Mouse (Mus musculus) liver, embryonic 12.5 days (tissue): ENCODE data around the gene Slc39a1. TPM values are rescaled to one million over a fixed set of nuclear protein-coding genes. Genes with fewer than 3 reads are reported as not detected.
"Not testable (repeated sequence)": the region's sequence is repeated elsewhere in the genome, so short reads cannot be mapped to it uniquely, and the experiment has no call there.

Experiments used
- ATAC-seq: fragments of 200-750 bp; cut with Nextera tagmentation; 2 replicates; pipeline ENCODE4 v1.8.0; 2017; ENCODE audit warnings: moderate number of reproducible peaks, mild to moderate bottlenecking, moderate library complexity
- H3K27ac ChIP-seq: fragments of 300-500 bp; sonication (generic); 2 replicates; pipeline ENCODE4 v1.5.1; 2016; ENCODE audit warnings: mild to moderate bottlenecking
- H3K27me3 ChIP-seq: fragments of 300-500 bp; sonication (generic); replicated peaks from 2 replicates; pipeline ENCODE4 v1.6.1; 2016; ENCODE audit warnings: mild to moderate bottlenecking, moderate library complexity
- H3K36me3 ChIP-seq: fragments of 300-500 bp; sonication (generic); 2 replicates; pipeline ENCODE4 v1.6.1; 2016; ENCODE audit warnings: mild to moderate bottlenecking, moderate library complexity
- H3K4me1 ChIP-seq: fragments of 300-500 bp; sonication (generic); 2 replicates; pipeline ENCODE4 v1.6.1; 2016
- H3K4me2 ChIP-seq: fragments of 300-500 bp; sonication (generic); 2 replicates; pipeline ENCODE4 v1.6.1; 2016; ENCODE audit warnings: mild to moderate bottlenecking, moderate library complexity
- H3K4me3 ChIP-seq: fragments of 300-500 bp; sonication (generic); 2 replicates; pipeline ENCODE4 v1.5.1; 2016; ENCODE audit warnings: mild to moderate bottlenecking, moderate library complexity
- H3K9ac ChIP-seq: fragments of 300-500 bp; sonication (generic); 2 replicates; pipeline ENCODE4 v1.6.1; 2016; ENCODE audit warnings: mild to moderate bottlenecking, moderate library complexity
- H3K9me3 ChIP-seq: fragments of 300-500 bp; sonication (generic); replicated peaks from 2 replicates; pipeline ENCODE4 v1.6.1; 2016; ENCODE audit warnings: mild to moderate bottlenecking, moderate library complexity
- WGBS: fragments of 180-500 bp; shearing (Covaris S2); methylation state at CpG from one replicate; pipeline ENCODE4 v1.1.7; 2016; ENCODE audit not compliant: insufficient replicate concordance; 5-methylcytosine and 5-hydroxymethylcytosine counted together
- polyA plus RNA-seq: library from polyadenylated mRNA; unstranded; fragments of >200 nt; fragmentation: Nextera tagmentation; extraction: Ambion mirVana; gene quantifications from 2 replicates; pipeline ENCODE4 v1.2.1, GENCODE M21; 2016

The Slc39a1 gene
- polyA plus RNA-seq, 1 experiment from 2014 or later, result 33.1 TPM

DNA sequence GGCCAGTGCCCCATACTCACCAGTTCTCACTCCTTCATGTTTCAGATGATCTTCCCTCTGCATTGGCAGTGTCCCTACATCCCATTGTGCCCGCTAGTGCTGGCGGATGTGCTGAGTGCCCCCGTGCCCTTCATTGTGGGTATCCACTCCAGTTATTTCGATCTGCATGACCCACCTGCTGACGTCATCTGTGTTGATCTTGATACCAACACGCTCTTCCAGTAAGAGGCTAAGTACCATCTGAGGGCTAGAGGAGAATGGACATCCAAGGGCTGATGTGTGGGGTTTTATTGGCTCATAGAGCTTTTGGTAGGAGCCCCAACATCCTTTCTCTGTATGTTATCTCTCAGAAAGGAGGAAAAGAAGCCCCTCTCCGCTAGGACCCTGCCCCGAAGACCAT lies 22.8 kb downstream of the Slc39a1 start:
- Histone ChIP-seq H3K27ac (no peak overlapping the region), H3K4me2 (no peak overlapping the region), H3K9me3 (no peaks in the 10 kb centered on the region), H3K4me1 (peaks cover 35% of the 10 kb centered on the region), H3K9ac (no peak overlapping the region), H3K27me3 (no peaks in the 10 kb centered on the region), H3K4me3 (no peak overlapping the region), H3K36me3 (peaks cover 73% of the 10 kb centered on the region)
- whole genome bisulfite sequencing, result 81% methylated on average over 8 of the region's 8 CpGs
- ATAC-seq, result no peak

DNA sequence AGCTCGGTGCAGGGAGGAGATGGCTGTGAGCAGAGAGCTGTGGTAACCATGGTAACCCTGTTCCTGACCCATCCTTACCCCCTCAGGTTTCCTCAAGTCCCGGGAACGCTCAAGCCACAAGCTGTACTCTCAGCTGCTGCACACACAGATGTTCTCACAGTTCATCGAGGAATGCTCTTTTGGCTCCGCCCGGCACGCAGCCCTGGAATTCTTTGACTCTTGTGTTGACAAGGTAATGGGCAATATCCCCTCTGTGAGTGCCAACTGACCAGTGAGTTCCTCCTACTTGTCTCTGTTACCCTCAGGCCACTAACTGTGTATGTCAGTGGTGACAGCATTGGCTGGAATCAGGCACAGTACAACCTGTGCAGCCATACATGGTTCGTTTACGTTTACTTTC lies 24.2 kb downstream of the Slc39a1 start:
- Histone ChIP-seq H3K9ac (no peak overlapping the region), H3K36me3 (peaks cover 87% of the 10 kb centered on the region), H3K4me1 (peaks cover 25% of the 10 kb centered on the region), H3K4me3 (no peak overlapping the region), H3K9me3 (no peaks in the 10 kb centered on the region), H3K27me3 (no peaks in the 10 kb centered on the region), H3K4me2 (no peak overlapping the region), H3K27ac (no peak overlapping the region)
- WGBS, result 84% methylated on average over 9 of the region's 9 CpGs
- ATAC-seq, result no peak

DNA sequence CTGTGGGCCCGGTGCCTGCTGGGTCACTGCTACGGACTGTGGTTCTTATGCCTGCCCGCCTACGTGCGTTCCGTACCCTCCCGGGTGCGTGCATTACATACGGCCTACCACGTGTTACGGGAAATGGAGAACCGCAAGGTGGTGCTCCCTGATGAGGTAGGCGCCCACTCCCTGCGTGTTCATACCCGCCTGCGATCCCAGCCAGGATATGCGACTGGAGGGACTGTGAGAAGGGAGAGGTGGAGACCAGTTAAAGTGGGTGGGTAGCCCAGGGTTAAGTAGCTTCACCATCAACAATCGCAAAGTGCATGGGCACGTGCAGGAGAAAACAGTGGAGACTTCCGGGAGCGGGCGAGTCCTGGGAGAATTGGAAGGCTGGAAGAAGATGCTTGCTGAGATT lies 25.9 kb downstream of the Slc39a1 start:
- WGBS, result 85% methylated on average over 22 of the region's 22 CpGs
- H3K9ac ChIP-seq, result no peak overlapping the region
- peaks cover 93% of the 10 kb centered on the region for H3K36me3 ChIP-seq
- H3K4me3 ChIP-seq, result no peak overlapping the region
- no peaks in the 10 kb centered on the region for H3K27me3 ChIP-seq
- H3K4me2 ChIP-seq, result no peak overlapping the region
- H3K4me1 ChIP-seq, result peaks cover 16% of the 10 kb centered on the region
- no peaks in the 10 kb centered on the region for H3K9me3 ChIP-seq
- H3K27ac ChIP-seq, result no peak overlapping the region
- no peak for ATAC-seq

DNA sequence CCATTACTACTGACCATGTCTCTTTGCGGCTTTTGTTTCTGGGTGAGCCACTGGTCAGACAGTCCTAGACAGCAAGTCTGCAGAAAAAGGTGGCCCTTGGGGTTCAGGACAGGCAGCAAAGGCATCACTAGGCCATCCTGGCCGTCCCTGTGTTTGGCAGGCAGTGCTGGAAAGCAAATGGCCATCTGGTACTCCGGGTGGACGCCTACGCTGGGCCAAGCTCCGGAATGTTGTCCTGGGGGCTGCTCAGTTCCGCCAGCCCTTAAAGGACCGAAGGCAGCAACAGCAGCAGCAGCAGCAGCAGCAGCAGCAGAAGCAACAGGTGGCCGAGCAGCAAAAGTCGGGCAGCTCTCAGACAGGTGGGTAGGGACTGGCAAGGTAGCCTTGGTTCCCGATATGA lies 27.3 kb downstream of the Slc39a1 start:
- H3K9ac ChIP-seq, result no peak overlapping the region
- H3K4me2 ChIP-seq, result no peak overlapping the region
- no peak overlapping the region for H3K4me3 ChIP-seq
- H3K27me3 ChIP-seq, result no peaks in the 10 kb centered on the region
- 0 out of 2 replicates have a peak, but pooled peaks cover 10% of the 10 kb centered on the region for H3K4me1 ChIP-seq
- no peaks in the 10 kb centered on the region for H3K9me3 ChIP-seq
- H3K36me3 ChIP-seq, result peaks cover 96% of the 10 kb centered on the region
- 85% methylated on average over 11 of the region's 11 CpGs for WGBS
- no peak for ATAC-seq
- no peak overlapping the region for H3K27ac ChIP-seq

DNA sequence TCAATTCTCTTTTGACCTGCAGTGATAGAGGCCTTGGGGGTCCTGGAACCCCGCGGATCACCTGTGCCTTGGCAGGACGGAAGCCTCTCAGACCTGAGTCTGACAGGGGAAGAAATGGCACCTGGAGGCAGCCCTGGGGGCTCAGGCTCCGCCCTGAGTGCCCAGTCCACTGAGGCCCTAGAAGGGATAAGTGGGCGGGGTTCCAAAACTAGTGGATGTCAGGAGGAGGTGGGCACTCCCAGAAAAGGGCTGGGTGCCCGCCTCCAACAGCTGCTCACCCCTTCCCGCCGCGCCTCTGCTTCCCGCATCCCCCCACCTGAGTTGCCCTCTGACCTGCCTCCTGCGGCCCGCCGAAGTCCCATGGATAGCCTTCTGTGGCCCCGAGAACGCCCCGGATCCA lies 28.9 kb downstream of the Slc39a1 start:
- no peak overlapping the region for H3K9ac ChIP-seq
- H3K36me3 ChIP-seq, result peaks cover 90% of the 10 kb centered on the region
- H3K27me3 ChIP-seq, result no peaks in the 10 kb centered on the region
- 72% methylated on average over 16 of the region's 16 CpGs for WGBS
- no peak overlapping the region for H3K27ac ChIP-seq
- H3K4me3 ChIP-seq, result no peak overlapping the region
- 0 out of 2 replicates have a peak, but pooled peaks cover 10% of the 10 kb centered on the region for H3K4me1 ChIP-seq
- H3K4me2 ChIP-seq, result no peak overlapping the region
- no peaks in the 10 kb centered on the region for H3K9me3 ChIP-seq
- no peak for ATAC-seq

DNA sequence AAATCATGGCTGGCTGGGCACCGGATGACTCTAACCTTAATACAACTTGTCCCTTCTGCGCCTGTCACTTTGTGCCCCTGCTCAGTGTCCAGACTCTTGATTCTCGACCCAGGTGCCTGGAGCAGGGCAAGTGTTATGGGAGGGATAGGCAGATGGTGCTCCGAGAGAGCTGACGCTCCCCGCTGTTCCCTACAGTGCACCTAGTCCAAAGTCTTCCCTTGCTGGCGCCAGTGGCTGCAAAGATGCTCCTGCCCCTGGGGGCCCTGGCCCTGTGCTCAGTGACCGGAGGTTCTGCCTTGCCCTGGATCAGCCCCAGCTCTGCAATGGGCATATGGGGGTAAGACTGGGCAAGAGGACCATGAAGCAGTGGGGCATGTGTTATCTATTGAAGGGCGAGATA lies 29.8 kb downstream of the Slc39a1 start:
- no peak overlapping the region for H3K27ac ChIP-seq
- 0 out of 2 replicates have a peak, but pooled peaks cover 10% of the 10 kb centered on the region for H3K4me1 ChIP-seq
- ATAC-seq, result peak; percentile 19; the same call in 1 of the 2 replicates
- no peaks in the 10 kb centered on the region for H3K9me3 ChIP-seq
- H3K27me3 ChIP-seq, result no peaks in the 10 kb centered on the region
- 85% methylated on average over 9 of the region's 9 CpGs for WGBS
- no peak overlapping the region for H3K9ac ChIP-seq
- H3K4me2 ChIP-seq, result no peak overlapping the region
- H3K4me3 ChIP-seq, result no peak overlapping the region
- H3K36me3 ChIP-seq, result peaks cover 81% of the 10 kb centered on the region

DNA sequence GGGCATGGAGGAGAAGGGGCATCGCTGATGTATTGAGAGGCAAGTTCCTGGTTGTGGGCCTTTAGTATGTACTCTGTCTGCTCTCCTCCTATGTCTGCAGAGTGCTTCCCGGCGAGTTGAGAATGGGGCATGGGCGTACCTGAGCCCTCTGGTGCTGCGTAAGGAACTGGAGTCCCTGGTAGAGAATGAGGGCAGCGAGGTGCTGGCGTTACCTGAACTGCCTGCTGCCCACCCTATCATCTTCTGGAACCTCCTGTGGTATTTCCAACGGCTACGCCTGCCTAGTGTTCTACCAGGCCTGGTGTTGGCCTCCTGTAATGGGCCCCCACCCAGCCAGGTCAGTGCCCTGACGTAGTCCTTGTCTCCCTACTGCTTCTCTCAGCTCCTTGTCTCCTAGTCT lies 30.2 kb downstream of the Slc39a1 start:
- no peaks in the 10 kb centered on the region for H3K27me3 ChIP-seq
- WGBS, result 83% methylated on average over 10 of the region's 10 CpGs
- peak; percentile 5; the same call in 1 of the 2 replicates for ATAC-seq
- no peaks in the 10 kb centered on the region for H3K9me3 ChIP-seq
- no peak overlapping the region for H3K27ac ChIP-seq
- H3K4me3 ChIP-seq, result no peak overlapping the region
- H3K4me1 ChIP-seq, result 0 out of 2 replicates have a peak, but pooled peaks cover 10% of the 10 kb centered on the region
- H3K4me2 ChIP-seq, result no peak overlapping the region
- H3K36me3 ChIP-seq, result peaks cover 77% of the 10 kb centered on the region
- no peak overlapping the region for H3K9ac ChIP-seq

DNA sequence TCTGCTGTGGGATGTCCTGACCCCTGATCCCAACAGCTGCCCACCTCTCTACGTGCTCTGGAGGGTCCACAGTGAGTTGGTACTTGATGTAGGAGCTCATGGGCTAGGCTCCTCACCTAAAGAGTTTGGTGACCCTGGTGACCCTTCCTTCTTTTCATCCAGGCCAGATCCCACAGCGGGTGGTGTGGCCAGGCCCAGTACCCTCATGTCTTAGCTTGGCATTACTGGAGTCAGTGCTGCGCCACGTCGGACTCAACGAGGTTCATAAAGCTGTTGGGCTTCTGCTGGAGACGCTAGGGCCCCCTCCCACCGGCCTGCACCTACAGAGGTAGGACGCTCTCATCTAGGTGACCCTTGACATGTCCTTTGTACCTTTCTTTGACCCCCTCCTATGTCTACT lies 31.2 kb downstream of the Slc39a1 start:
- ATAC-seq, result no peak
- H3K36me3 ChIP-seq, result peaks cover 67% of the 10 kb centered on the region
- 0 out of 2 replicates have a peak, but pooled peaks cover 10% of the 10 kb centered on the region for H3K4me1 ChIP-seq
- H3K27ac ChIP-seq, result no peak overlapping the region
- no peaks in the 10 kb centered on the region for H3K27me3 ChIP-seq
- no peak overlapping the region for H3K9ac ChIP-seq
- 78% methylated on average over 9 of the region's 9 CpGs for WGBS
- no peak overlapping the region for H3K4me3 ChIP-seq
- no peaks in the 10 kb centered on the region for H3K9me3 ChIP-seq
- no peak overlapping the region for H3K4me2 ChIP-seq

DNA sequence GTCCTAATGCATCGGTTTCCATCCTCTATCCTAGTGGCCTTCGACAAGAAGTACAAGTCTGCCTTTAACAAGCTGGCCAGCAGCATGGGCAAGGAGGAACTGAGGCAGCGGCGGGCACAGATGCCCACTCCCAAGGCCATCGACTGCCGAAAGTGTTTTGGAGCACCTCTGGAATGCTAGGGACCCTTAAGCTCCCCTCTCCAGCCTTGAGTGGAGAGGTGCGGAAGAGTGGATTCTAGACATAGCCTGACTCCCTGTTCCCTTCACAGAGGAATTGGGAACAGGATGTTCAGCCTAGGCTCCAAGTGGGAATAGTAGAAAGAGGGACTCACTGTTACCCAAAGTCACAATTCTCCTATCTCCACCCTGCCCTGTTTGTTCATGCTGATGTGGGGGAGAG lies 31.8 kb downstream of the Slc39a1 start:
- WGBS, result 86% methylated on average over 7 of the region's 7 CpGs

DNA sequence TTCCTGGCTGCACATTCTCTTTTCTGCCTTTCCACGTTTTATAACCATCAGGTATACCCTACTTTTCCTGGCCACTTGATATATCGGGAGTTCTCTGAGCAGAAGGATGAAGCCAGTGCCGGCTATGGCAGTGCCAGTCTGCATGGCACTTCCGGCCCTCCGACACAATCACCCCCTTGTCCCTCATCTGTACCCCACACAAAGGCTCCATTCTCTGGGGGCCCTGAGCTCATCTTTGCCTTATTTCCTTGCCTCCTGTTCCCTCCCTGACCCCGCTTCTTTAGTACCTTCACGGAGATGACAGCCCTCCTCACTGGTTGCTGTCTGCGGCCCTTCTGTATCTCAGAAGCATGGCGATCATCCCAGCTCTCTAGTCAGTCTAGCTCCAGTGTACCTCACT lies 32.7 kb downstream of the Slc39a1 start:
- no peaks in the 10 kb centered on the region for H3K27me3 ChIP-seq
- no peaks in the 10 kb centered on the region for H3K9me3 ChIP-seq
- no peak overlapping the region for H3K4me3 ChIP-seq
- 85% methylated on average over 9 of the region's 9 CpGs for WGBS
- peaks cover 55% of the 10 kb centered on the region for H3K36me3 ChIP-seq
- H3K27ac ChIP-seq, result no peak overlapping the region
- no peak overlapping the region for H3K4me2 ChIP-seq
- no peak for ATAC-seq
- no peak overlapping the region for H3K9ac ChIP-seq
- H3K4me1 ChIP-seq, result 0 out of 2 replicates have a peak, but pooled peaks cover 10% of the 10 kb centered on the region

More for the DNA sequence above, 31.8 kb downstream of the Slc39a1 start:
- H3K9me3 ChIP-seq, result no peaks in the 10 kb centered on the region
- H3K9ac ChIP-seq, result no peak overlapping the region
- 0 out of 2 replicates have a peak, but pooled peaks cover 10% of the 10 kb centered on the region for H3K4me1 ChIP-seq
- H3K4me2 ChIP-seq, result no peak overlapping the region
- no peaks in the 10 kb centered on the region for H3K27me3 ChIP-seq
- H3K36me3 ChIP-seq, result peaks cover 65% of the 10 kb centered on the region
- no peak overlapping the region for H3K4me3 ChIP-seq
- ATAC-seq, result no peak
- H3K27ac ChIP-seq, result no peak overlapping the region

DNA sequence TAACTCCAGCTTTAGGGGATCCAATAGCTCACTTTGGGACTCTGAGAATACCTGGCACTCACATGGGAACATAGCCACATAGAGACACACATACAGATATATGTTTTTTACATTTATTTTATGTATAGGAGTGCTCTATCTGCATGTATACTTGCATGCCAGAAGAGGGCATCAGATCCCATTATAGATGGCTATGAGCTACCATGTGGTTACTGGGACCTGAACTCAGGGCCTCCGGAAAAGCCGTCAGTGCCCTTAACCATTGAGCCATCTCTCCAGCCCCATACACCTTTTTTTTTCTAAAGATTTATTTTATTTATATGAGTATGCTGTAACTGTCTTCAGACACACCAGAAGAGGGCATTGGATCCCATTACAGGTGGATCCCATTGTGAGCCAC lies 36.2 kb downstream of the Slc39a1 start:
- Histone ChIP-seq H3K9me3 (no peaks in the 10 kb centered on the region), H3K4me3 (no peak overlapping the region), H3K4me1 (no peaks in the 10 kb centered on the region), H3K27me3 (no peaks in the 10 kb centered on the region), H3K27ac (no peak overlapping the region), H3K36me3 (peaks cover 21% of the 10 kb centered on the region), H3K9ac (no peak overlapping the region), H3K4me2 (no peak overlapping the region)
- no peak for ATAC-seq
- WGBS, result 83% methylated on average over 2 of the region's 2 CpGs

DNA sequence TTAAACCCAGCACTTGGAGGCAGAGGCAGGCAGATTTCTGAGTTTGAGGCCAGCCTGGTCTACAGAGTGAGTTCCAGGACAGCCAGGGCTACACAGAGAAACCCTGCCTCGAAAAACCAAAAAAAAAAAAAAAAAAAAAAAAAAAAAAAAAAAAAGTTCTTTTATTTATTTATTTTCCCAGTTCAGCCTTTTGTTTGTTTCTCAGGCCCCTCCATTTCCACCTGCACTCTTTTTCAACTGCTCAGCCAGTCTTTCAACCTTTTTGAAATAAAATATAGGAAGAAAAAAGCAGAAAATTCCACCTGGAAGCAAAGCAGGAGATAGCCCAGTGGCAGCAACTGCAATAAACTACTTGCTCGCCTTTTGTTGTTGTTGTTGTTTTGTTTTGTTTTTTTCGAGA lies 41.4 kb downstream of the Slc39a1 start:
- not testable (repeated sequence) for H3K4me2 ChIP-seq, ATAC-seq, H3K36me3 ChIP-seq, H3K27ac ChIP-seq, H3K4me3 ChIP-seq, H3K9ac ChIP-seq, H3K9me3 ChIP-seq, H3K27me3 ChIP-seq
- WGBS, result 60% methylated on average over 3 of the region's 3 CpGs
- H3K4me1 ChIP-seq, result peaks cover 11% of the 10 kb centered on the region

DNA sequence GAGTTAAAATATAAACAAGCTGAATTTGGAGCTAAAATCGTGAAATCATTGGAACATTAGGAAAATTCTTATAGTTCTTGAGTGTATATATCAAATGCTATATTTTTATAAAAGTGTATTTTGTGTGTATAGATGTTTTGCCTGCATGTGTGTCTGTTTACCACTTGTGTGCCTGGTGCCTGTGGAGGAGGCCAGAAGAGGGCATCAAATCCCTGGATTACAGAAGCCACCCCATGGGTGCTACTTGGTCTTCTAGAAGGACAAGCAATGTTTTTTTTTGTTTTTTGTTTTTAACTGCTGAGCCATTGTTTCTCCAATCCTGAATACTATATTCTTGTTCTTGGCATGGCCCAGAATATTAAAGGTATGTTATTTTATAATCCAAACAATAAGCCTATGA lies 42.6 kb downstream of the Slc39a1 start:
- ATAC-seq, result no peak
- H3K27ac ChIP-seq, result no peak overlapping the region
- no peak overlapping the region for H3K9ac ChIP-seq
- no peaks in the 10 kb centered on the region for H3K9me3 ChIP-seq
- H3K27me3 ChIP-seq, result no peaks in the 10 kb centered on the region
- peaks cover 23% of the 10 kb centered on the region for H3K4me1 ChIP-seq
- H3K36me3 ChIP-seq, result peaks cover 8% of the 10 kb centered on the region
- 75% methylated on average over 1 of the region's 1 CpGs for WGBS
- no peak overlapping the region for H3K4me2 ChIP-seq
- no peak overlapping the region for H3K4me3 ChIP-seq
